Mouse (Mus musculus) liver, adult 2 months (tissue): ENCODE results near the gene Dscaml1. TPM values are rescaled to one million over a fixed set of nuclear protein-coding genes. Genes with fewer than 3 reads are reported as not detected.

Source experiments
- DNase-seq: peaks from one replicate; pipeline ENCODE4 v3.0.0-alpha.2; 2011; ENCODE audit warnings: low read depth, low spot score; ENCODE audit errors: extremely low read depth
- H3K27ac ChIP-seq: fragments of 200-500 bp; replicated peaks from 2 replicates; pipeline ENCODE4 v1.5.1; 2012; ENCODE audit warnings: low read depth, mild to moderate bottlenecking, control low read depth, inconsistent platforms, low read length; ENCODE audit not compliant: insufficient read depth
- H3K27me3 ChIP-seq: fragments of 200-500 bp; 2 replicates; pipeline ENCODE4 v1.6.1; 2012; ENCODE audit warnings: mild to moderate bottlenecking, moderate library complexity, low read length, inconsistent platforms; ENCODE audit not compliant: control insufficient read depth, insufficient read depth
- H3K36me3 ChIP-seq: fragments of 200-500 bp; 2 replicates; pipeline ENCODE4 v1.6.1; 2012; ENCODE audit warnings: low read length, inconsistent platforms; ENCODE audit not compliant: control insufficient read depth, insufficient read depth
- H3K4me1 ChIP-seq: fragments of 200-500 bp; 2 replicates; pipeline ENCODE4 v1.6.1; 2011; ENCODE audit warnings: low read length; ENCODE audit not compliant: control insufficient read depth, insufficient read depth
- H3K4me3 ChIP-seq: fragments of 200-500 bp; 2 replicates; pipeline ENCODE4 v1.5.1; 2011; ENCODE audit warnings: low read depth, mild to moderate bottlenecking, control low read depth, low read length, moderate library complexity; ENCODE audit not compliant: insufficient read depth
- H3K79me2 ChIP-seq: fragments of 200-500 bp; 2 replicates; pipeline ENCODE4 v1.6.1; 2012; ENCODE audit warnings: inconsistent platforms, mild to moderate bottlenecking, low read length, moderate library complexity; ENCODE audit not compliant: control insufficient read depth, insufficient read depth
- H3K9ac ChIP-seq: fragments of 200-500 bp; 2 replicates; pipeline ENCODE4 v1.6.1; 2012; ENCODE audit warnings: low read depth, mild to moderate bottlenecking, control low read depth, inconsistent platforms, low read length
- CTCF ChIP-seq: fragments of 200-500 bp; IDR thresholded peaks from 2 replicates; pipeline ENCODE4 v1.5.1; 2011; ENCODE audit warnings: low read depth, low read length, control low read depth
- POLR2A ChIP-seq: fragments of 200-500 bp; IDR thresholded peaks from 2 replicates; pipeline ENCODE4 v1.6.1; 2011; ENCODE audit warnings: low read length, control low read depth; ENCODE audit not compliant: insufficient read depth; ENCODE audit errors: extremely low read depth
- WGBS: fragments of 180-500 bp; shearing (Covaris S2); methylation state at CpG from one replicate; pipeline ENCODE4 v1.1.7; 2018; 5-methylcytosine and 5-hydroxymethylcytosine counted together
- polyA plus RNA-seq: library from polyadenylated mRNA; depleted of rRNA; stranded (reverse); fragments of >200 nt; gene quantifications from 2 replicates; pipeline ENCODE4 v1.2.3, GENCODE M21; 2012
- total RNA-seq: library from RNA; depleted of rRNA; stranded (reverse); fragments of >200 nt; gene quantifications from 2 replicates; pipeline ENCODE4 v1.2.3, GENCODE M21; 2014

Gene Dscaml1
- total and polyA plus RNA-seq, 2 experiments: 0.09 to 0.13 TPM

DNA sequence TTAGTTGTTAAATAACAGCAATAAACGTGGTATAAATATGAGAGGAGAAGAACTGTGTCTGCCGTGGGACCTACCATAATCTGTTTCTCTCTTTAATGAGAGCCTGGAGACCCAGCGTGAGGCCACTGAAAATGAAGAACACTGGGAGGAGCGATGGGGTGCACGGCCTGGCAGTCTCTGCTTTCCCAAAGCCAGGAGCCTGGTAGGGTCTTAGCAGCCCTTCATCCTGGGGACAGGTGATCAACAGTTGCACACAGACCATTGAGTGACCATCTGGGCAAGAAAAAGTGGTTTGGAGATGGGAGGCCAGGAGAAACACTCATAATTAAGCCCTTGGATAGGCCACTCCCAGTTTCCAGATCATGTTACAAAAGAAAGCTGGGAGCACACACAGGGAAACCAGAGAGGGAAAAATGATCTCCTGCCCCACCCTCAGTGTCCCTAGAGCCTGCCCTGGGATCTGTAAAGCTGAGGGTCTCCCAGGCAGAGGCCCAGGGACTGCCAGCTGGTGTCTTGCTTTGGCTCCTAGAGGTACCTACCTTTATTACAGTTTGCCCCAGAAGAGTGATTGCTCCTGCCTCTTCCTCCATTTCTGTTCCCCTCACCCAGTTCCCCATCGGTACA, 39.1 kb downstream of the Dscaml1 start:
- no peak overlapping the region for H3K27ac ChIP-seq
- H3K4me3 ChIP-seq: no peak overlapping the region
- H3K4me1 ChIP-seq: no peaks in the 10 kb centered on the region
- TF ChIP-seq CTCF (no peak), POLR2A (no peak)
- no peaks in the 10 kb centered on the region for H3K79me2 ChIP-seq
- WGBS: 55% methylated on average over 6 of the region's 6 CpGs
- H3K36me3 ChIP-seq: no peaks in the 10 kb centered on the region
- H3K27me3 ChIP-seq: no peaks in the 10 kb centered on the region
- DNase-seq: no peak
- no peak overlapping the region for H3K9ac ChIP-seq

DNA sequence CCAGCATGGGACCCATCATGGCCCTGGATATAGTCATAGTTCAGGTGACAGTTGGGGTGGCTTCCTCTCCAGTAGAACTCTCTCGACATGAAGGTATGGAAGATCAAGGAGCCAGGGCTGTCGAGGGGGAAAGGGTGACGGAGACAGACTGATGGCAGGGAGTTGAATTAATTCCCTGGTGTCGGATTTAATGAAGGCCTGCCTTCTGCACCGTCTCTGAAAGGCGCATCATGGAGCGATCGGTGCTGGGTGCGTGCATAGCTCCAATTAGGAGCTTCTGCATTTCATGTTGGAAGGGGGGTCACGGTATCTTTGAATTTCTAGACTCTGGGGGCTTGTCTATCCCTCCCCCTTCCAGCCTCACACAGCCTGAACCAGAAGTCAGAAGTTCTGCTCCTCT, 41.8 kb downstream of the Dscaml1 start:
- no peak for DNase-seq
- 78% methylated on average over 10 of the region's 10 CpGs for WGBS
- Histone ChIP-seq H3K36me3 (no peaks in the 10 kb centered on the region), H3K9ac (no peak overlapping the region), H3K4me1 (no peaks in the 10 kb centered on the region), H3K27me3 (no peaks in the 10 kb centered on the region), H3K4me3 (no peak overlapping the region), H3K27ac (no peak overlapping the region), H3K79me2 (no peaks in the 10 kb centered on the region)
- TF ChIP-seq CTCF (no peak), POLR2A (no peak)

DNA sequence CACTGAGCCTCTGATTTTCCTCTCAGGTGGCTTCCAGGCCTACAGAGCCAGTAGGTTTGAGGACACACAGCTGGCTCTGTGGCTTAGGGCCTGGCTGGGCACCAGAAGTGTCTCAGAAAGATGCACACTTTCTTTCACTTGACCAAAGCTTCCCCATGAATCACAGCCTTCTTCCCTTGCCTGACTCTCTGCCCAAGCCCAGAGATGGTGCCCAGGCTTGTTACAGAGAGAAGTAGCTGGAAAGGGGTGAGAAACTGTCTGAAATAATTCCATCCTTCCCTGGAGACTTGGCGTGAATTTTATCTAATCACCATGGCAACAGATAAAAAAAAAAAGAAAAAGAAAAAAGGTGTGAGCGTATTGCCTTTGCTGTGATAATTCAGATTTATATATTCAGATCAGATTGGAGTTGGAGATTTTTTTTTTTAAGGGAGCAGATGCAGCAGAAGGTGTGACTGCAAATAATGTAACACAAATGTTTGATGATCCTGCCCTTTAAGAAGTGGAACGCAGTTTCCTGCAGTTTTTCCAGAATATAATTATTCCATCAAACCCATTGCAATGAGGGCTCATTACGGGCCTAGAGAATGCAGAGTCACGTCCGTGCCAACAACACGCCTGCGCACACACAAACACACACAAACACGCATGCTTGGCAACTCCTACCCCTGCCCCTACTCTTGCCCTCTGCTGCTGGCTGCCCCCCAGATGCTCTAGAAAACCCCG, 44.5 kb downstream of the Dscaml1 start:
- Histone ChIP-seq H3K27ac (no peak overlapping the region), H3K79me2 (no peaks in the 10 kb centered on the region), H3K4me1 (no peaks in the 10 kb centered on the region), H3K9ac (no peak overlapping the region), H3K27me3 (no peaks in the 10 kb centered on the region), H3K4me3 (no peak overlapping the region), H3K36me3 (no peaks in the 10 kb centered on the region)
- DNase-seq: no peak
- no peak for TF ChIP-seq POLR2A
- 78% methylated on average over 10 of the region's 10 CpGs for WGBS

DNA sequence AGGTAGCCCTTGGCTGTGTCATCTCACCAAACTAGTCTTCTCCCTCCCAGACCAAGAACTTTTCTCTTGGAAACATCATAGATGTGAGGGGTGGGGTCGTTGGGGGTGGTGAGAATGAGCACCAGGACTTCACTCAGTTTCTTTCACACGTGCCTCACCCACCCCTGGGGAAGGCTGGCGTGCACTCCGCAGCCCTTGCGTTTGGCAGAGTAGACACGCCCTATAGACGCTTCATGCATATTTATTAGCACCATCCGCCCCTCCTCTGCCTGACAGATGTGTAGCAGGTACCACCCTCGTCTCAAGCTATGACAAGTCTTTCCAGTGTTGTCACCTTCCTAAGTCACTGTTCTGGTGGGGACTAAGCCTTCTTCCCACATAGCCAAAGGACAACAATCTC, 45.3 kb downstream of the Dscaml1 start:
- 0 out of 2 replicates have a peak, but pooled peaks cover 2% of the 10 kb centered on the region for H3K27me3 ChIP-seq
- no peak overlapping the region for H3K27ac ChIP-seq
- H3K4me1 ChIP-seq: no peaks in the 10 kb centered on the region
- WGBS: 29% methylated on average over 9 of the region's 9 CpGs
- no peaks in the 10 kb centered on the region for H3K36me3 ChIP-seq
- no peak for DNase-seq
- H3K4me3 ChIP-seq: no peak overlapping the region
- TF ChIP-seq POLR2A (no peak), CTCF (no peak)
- H3K9ac ChIP-seq: no peak overlapping the region
- no peaks in the 10 kb centered on the region for H3K79me2 ChIP-seq

DNA sequence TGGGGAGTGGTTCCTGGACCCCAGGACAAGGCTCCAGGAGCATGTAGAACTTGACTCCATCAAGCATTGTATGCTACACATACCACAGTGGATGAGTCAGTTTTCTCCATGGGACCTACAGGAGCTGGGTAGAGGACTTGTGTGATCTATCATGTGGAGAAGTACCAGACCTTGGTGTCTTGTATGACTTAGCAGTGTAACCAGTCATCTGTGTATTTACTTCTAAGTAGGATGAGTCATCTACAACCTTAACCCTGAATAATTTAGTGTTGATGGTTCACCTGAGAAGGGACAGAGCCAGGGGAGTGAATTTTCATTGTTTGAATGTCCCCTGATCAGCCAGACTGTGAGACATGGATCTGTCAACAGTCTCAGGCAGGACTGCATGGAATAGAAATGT, 48.4 kb downstream of the Dscaml1 start:
- no peak for DNase-seq
- Histone ChIP-seq H3K9ac (no peak overlapping the region), H3K27me3 (0 out of 2 replicates have a peak, but pooled peaks cover 2% of the 10 kb centered on the region), H3K4me3 (no peak overlapping the region), H3K79me2 (no peaks in the 10 kb centered on the region), H3K27ac (no peak overlapping the region), H3K4me1 (no peaks in the 10 kb centered on the region), H3K36me3 (no peaks in the 10 kb centered on the region)
- TF ChIP-seq POLR2A (no peak), CTCF (no peak)

DNA sequence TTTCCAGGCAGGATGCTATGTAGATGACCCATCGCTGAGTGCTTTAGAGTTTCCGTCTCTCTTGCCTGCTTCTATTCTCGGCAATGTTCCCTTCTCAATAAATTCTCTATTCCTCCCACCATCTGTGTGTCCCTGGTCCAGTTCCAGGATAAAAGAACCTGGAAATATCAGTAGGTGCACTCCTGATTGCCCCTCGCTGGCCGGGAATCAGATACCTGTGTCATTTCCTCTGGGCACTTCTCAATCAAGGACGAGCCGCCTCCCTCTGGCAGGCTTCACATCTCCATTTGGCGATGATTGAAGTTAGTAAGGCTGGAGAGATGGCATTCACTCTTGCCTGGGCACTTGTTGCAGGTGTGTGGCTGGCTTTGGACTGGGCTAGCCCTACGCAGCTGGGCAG, 54.5 kb downstream of the Dscaml1 start:
- Histone ChIP-seq H3K27ac (no peak overlapping the region), H3K79me2 (no peaks in the 10 kb centered on the region), H3K9ac (no peak overlapping the region), H3K4me1 (no peaks in the 10 kb centered on the region), H3K36me3 (no peaks in the 10 kb centered on the region), H3K4me3 (no peak overlapping the region), H3K27me3 (0 out of 2 replicates have a peak, but pooled peaks cover 2% of the 10 kb centered on the region)
- 85% methylated on average over 9 of the region's 9 CpGs for WGBS
- no peak for DNase-seq
- TF ChIP-seq CTCF: no peak
- no peak for TF ChIP-seq POLR2A
